Mouse (Mus musculus) midbrain, embryonic 10.5 days (tissue): ENCODE results near the gene Osbpl8. TPM values are rescaled to one million over a fixed set of nuclear protein-coding genes. Genes with fewer than 3 reads are reported as not detected.

Experiments used
- DNase-seq: peaks from one replicate; pipeline ENCODE4 v3.0.0-alpha.2; 2017; ENCODE audit warnings: low spot score
- H3K27ac ChIP-seq: fragments of 300-500 bp; sonication (generic); replicated peaks from 2 replicates; pipeline ENCODE4 v1.5.1; 2016; ENCODE audit warnings: mild to moderate bottlenecking
- H3K27me3 ChIP-seq: fragments of 300-500 bp; sonication (generic); 2 replicates; pipeline ENCODE4 v1.6.1; 2016; ENCODE audit warnings: low read depth, mild to moderate bottlenecking; ENCODE audit not compliant: poor library complexity, severe bottlenecking
- H3K36me3 ChIP-seq: fragments of 300-500 bp; sonication (generic); 2 replicates; pipeline ENCODE4 v1.6.1; 2016; ENCODE audit warnings: mild to moderate bottlenecking, moderate library complexity
- H3K4me1 ChIP-seq: fragments of 300-500 bp; sonication (generic); 2 replicates; pipeline ENCODE4 v1.6.1; 2016
- H3K4me3 ChIP-seq: fragments of 300-500 bp; sonication (generic); 2 replicates; pipeline ENCODE4 v1.5.1; 2016; ENCODE audit warnings: mild to moderate bottlenecking, moderate library complexity
- H3K9me3 ChIP-seq: fragments of 300-500 bp; sonication (generic); replicated peaks from 2 replicates; pipeline ENCODE4 v1.6.1; 2016; ENCODE audit warnings: mild to moderate bottlenecking
- WGBS: fragments of 180-500 bp; shearing (Covaris S2); methylation state at CpG from one replicate; pipeline ENCODE4 v1.1.7; 2016; 5-methylcytosine and 5-hydroxymethylcytosine counted together
- polyA plus RNA-seq: library from polyadenylated mRNA; unstranded; fragments of >200 nt; fragmentation: Nextera tagmentation; extraction: Ambion mirVana; gene quantifications from 2 replicates; pipeline ENCODE4 v1.2.1, GENCODE M21; 2016

Gene Osbpl8
- polyA plus RNA-seq, 1 experiment from 2014 or later: 7.6 TPM

GRCm38 (mm10) chr10:111234450-111235288 lies 70.1 kb downstream of the Osbpl8 start:
- DNase-seq: no peak
- Histone ChIP-seq H3K4me1 (no peaks in the 10 kb centered on the region), H3K27me3 (no peaks in the 10 kb centered on the region), H3K4me3 (no peak overlapping the region), H3K27ac (no peak overlapping the region), H3K36me3 (no peaks in the 10 kb centered on the region), H3K9me3 (no peaks in the 10 kb centered on the region)
- 83% methylated on average over 6 of the region's 6 CpGs for WGBS

DNA sequence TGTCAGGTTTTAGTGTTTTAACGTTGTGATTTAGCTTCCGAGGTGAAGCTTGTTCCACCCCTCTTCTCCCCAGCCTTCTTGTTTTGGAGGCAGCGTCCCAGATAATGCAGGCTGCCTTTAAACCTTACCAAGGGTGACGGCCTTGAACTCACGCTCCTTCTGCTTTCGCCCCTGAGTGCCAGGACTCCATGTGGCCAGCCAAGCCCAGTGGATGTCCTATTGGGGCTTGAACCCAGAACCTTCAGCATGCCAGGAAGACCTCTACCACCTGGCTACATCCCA lies 70.7 kb downstream of the Osbpl8 start:
- no peak for DNase-seq
- Histone ChIP-seq H3K4me1 (no peaks in the 10 kb centered on the region), H3K4me3 (no peak overlapping the region), H3K27ac (no peak overlapping the region), H3K36me3 (no peaks in the 10 kb centered on the region), H3K27me3 (no peaks in the 10 kb centered on the region), H3K9me3 (no peaks in the 10 kb centered on the region)
- WGBS: 89% methylated on average over 6 of the region's 6 CpGs

DNA sequence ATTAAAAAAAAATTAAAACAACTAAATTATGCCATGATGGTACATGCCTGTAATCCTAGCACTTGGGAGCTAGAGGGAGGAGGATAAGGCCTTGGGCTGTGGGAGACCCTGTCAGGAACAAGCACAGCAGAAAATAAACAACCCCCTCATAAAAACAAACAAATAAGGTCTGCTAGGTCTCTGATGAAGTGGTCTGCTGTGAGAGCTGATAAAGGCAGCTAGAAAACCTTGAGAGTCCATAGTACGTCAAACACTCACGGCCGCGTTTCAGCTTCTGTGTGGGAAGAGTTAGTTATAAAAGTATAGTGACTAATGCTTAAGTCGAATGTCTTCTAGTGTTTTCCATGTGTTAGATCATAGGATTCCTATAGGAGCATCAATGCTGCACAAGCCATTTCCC lies 72.9 kb downstream of the Osbpl8 start:
- Histone ChIP-seq H3K9me3 (no peaks in the 10 kb centered on the region), H3K27me3 (no peaks in the 10 kb centered on the region), H3K27ac (no peak overlapping the region), H3K4me1 (no peaks in the 10 kb centered on the region), H3K36me3 (no peaks in the 10 kb centered on the region), H3K4me3 (no peak overlapping the region)
- WGBS: 86% methylated on average over 5 of the region's 5 CpGs
- no peak for DNase-seq

DNA sequence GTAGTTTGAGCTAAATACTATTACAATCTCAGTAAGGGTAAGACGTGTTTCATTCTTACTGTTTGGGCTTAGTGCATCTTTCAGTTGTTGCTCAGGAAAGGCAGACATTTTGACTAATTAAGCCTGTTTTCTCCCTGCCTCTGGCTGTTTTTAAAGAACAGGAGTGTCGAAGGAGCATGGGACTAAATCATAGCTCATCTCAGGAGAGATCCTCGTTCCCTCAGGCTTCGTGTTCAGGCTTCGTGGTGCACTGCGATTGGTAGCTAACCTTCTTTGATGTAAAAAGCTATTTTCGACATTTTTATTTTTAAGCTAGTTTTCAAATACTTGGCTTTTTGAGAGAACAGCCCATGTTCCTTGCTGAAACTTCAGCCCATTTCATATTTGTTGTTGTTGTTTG lies 78.1 kb downstream of the Osbpl8 start:
- Histone ChIP-seq H3K9me3 (no peaks in the 10 kb centered on the region), H3K36me3 (no peaks in the 10 kb centered on the region), H3K4me3 (no peak overlapping the region), H3K4me1 (peaks cover 2% of the 10 kb centered on the region), H3K27me3 (no peaks in the 10 kb centered on the region), H3K27ac (no peak overlapping the region)
- 90% methylated on average over 7 of the region's 7 CpGs for WGBS
- no peak for DNase-seq

DNA sequence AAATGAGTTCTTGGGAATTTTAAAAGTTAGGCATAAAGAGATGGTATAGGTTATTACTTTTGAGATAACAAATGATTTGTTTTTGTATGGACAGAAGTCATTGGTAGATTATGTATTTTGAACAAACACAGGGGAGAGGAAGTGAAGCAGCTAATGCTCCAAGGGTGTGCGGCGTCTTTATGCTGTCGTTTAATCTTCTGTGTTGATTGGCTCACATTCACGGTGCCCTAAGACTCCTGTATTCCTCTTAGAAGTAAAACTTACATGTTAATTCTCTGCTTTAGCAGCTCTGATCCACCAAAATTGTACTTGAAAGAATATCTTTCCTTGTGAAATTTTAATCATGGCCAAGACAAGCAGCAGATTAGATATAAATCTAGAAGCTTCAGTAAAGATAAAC lies 83.1 kb downstream of the Osbpl8 start:
- DNase-seq: no peak
- WGBS: 56% methylated on average over 4 of the region's 4 CpGs
- Histone ChIP-seq H3K36me3 (no peaks in the 10 kb centered on the region), H3K4me3 (no peak overlapping the region), H3K27ac (peak overlapping the region; percentile 72; the same call in 1 of the 2 replicates), H3K4me1 (peaks cover 15% of the 10 kb centered on the region), H3K9me3 (no peaks in the 10 kb centered on the region), H3K27me3 (no peaks in the 10 kb centered on the region)

DNA sequence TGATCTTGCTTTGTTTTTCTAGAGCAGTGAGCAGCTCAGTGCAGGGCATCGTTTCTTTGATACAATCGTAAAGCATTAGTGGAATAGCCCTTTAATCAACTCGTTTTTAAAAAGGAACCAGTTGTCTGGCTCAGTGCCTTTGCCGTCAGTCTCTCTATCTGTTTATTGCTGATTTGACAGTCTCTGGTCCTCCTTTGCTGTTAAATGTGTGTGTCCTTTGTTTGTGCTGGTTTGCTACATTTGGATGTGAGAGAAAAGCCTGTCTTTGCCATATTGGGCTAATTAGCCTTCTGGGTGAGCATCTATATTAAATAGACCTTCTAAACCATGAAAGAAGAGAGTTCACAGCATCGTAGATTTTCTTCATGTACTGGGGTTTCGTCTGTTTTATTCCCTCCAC lies 83.6 kb downstream of the Osbpl8 start:
- Histone ChIP-seq H3K4me3 (peak overlapping the region; percentile 27; the same call in 1 of the 2 replicates), H3K27me3 (no peaks in the 10 kb centered on the region), H3K9me3 (no peaks in the 10 kb centered on the region), H3K4me1 (peaks cover 15% of the 10 kb centered on the region), H3K27ac (peak overlapping the region; percentile 72), H3K36me3 (no peaks in the 10 kb centered on the region)
- no peak for DNase-seq
- WGBS: 48% methylated on average over 6 of the region's 6 CpGs

- WGBS: 81% methylated on average over 4 of the region's 4 CpGs
- no peak overlapping the region for H3K27ac ChIP-seq
- H3K4me3 ChIP-seq: no peak overlapping the region
- peaks cover 15% of the 10 kb centered on the region for H3K4me1 ChIP-seq
- H3K9me3 ChIP-seq: no peaks in the 10 kb centered on the region
- no peaks in the 10 kb centered on the region for H3K36me3 ChIP-seq
- H3K27me3 ChIP-seq: no peaks in the 10 kb centered on the region
- DNase-seq: no peak
Measured at GRCm38 (mm10) chr10:111250192-111250591, 85.6 kb downstream of the Osbpl8 start.

GRCm38 (mm10) chr10:111251666-111252065 lies 87.1 kb downstream of the Osbpl8 start:
- H3K4me1 ChIP-seq: peaks cover 15% of the 10 kb centered on the region
- H3K27ac ChIP-seq: no peak overlapping the region
- no peaks in the 10 kb centered on the region for H3K9me3 ChIP-seq
- no peak overlapping the region for H3K4me3 ChIP-seq
- H3K36me3 ChIP-seq: 0 out of 2 replicates have a peak, but pooled peaks cover 2% of the 10 kb centered on the region
- H3K27me3 ChIP-seq: no peaks in the 10 kb centered on the region
- WGBS: 81% methylated on average over 5 of the region's 5 CpGs
- DNase-seq: no peak

DNA sequence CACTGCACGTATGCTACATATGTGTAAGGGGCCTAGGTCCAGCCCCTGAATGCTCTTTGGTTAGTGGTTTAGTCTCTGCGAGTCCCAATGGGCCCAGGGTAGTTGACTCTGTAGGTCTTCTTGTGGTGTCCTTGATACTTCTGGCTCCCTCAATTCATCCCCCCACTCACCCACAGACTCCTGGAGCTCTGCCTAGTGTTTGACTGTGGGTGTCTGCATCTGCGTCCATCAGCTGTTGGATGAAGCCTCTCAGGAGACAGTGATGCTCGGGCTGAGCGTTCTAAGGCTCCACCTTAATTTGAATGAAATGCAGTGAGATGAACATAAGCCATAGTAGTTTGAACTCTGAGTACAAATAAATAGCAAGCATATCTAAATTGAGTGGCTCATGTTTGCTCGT lies 90.7 kb downstream of the Osbpl8 start:
- no peak overlapping the region for H3K27ac ChIP-seq
- no peak for DNase-seq
- WGBS: 94% methylated on average over 6 of the region's 6 CpGs
- H3K4me3 ChIP-seq: no peak overlapping the region
- no peaks in the 10 kb centered on the region for H3K9me3 ChIP-seq
- H3K27me3 ChIP-seq: no peaks in the 10 kb centered on the region
- peaks cover 5% of the 10 kb centered on the region; the same call in 1 of the 2 replicates for H3K36me3 ChIP-seq
- H3K4me1 ChIP-seq: no peaks in the 10 kb centered on the region

DNA sequence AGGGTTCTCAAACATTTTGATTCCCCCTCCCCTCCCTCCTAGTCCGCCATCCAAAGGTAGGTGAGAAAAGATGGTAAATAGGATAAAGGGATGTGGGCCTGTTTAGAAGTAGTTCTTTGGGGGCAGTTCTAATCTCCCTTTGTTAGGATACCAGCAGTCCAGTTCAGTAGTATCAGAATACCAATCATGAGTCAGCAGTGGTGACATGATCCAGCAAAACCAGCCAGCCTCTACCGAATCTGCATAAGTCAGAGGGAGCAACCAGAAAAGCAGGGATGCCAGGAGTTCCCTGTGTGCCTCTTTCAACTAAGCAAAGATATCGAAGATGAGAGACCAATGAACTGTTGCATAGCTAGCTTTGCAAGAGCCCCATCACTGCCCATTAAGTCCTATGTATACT lies 91.6 kb downstream of the Osbpl8 start:
- no peaks in the 10 kb centered on the region for H3K9me3 ChIP-seq
- no peaks in the 10 kb centered on the region for H3K27me3 ChIP-seq
- DNase-seq: no peak
- no peak overlapping the region for H3K27ac ChIP-seq
- WGBS: 90% methylated on average over 3 of the region's 3 CpGs
- H3K4me3 ChIP-seq: no peak overlapping the region
- no peaks in the 10 kb centered on the region for H3K4me1 ChIP-seq
- H3K36me3 ChIP-seq: peaks cover 5% of the 10 kb centered on the region; the same call in 1 of the 2 replicates

GRCm38 (mm10) chr10:111257358-111257757 lies 92.8 kb downstream of the Osbpl8 start:
- 84% methylated on average over 3 of the region's 3 CpGs for WGBS
- no peak overlapping the region for H3K4me3 ChIP-seq
- H3K4me1 ChIP-seq: no peaks in the 10 kb centered on the region
- no peak overlapping the region for H3K27ac ChIP-seq
- DNase-seq: no peak
- peaks cover 5% of the 10 kb centered on the region; the same call in 1 of the 2 replicates for H3K36me3 ChIP-seq
- no peaks in the 10 kb centered on the region for H3K9me3 ChIP-seq
- no peaks in the 10 kb centered on the region for H3K27me3 ChIP-seq

- 90% methylated on average over 3 of the region's 3 CpGs for WGBS
- peaks cover 5% of the 10 kb centered on the region; the same call in 1 of the 2 replicates for H3K36me3 ChIP-seq
- H3K27me3 ChIP-seq: no peaks in the 10 kb centered on the region
Measured at GRCm38 (mm10) chr10:111258256-111258655, 93.7 kb downstream of the Osbpl8 start.

DNA sequence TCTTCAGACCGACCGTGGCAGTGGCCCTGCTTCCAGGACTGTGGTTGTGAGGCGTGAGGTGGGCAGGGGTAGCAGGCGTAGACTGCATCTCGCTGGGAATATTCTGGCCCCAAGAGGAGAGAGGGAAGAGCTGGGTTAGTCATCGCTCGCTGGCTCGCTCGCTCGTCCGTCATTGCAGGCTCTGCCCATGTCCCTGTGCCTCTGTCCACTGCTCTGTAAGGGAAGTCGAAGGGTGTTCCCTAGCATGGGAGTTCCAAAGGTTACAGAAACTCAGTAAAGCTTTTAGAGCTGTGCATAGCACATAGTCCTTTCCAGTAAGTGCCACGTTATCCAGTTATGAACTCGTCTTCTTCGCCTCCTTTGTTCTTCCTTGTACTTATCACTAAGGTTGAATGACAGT lies 107.1 kb downstream of the Osbpl8 start:
- no peak for DNase-seq
- Histone ChIP-seq H3K27ac (no peak overlapping the region), H3K9me3 (no peaks in the 10 kb centered on the region), H3K27me3 (no peaks in the 10 kb centered on the region), H3K4me3 (no peak overlapping the region), H3K4me1 (peaks cover 20% of the 10 kb centered on the region), H3K36me3 (peaks cover 40% of the 10 kb centered on the region)
- WGBS: 83% methylated on average over 15 of the region's 15 CpGs

More at GRCm38 (mm10) chr10:111258256-111258655, 93.7 kb downstream of the Osbpl8 start:
- no peak overlapping the region for H3K4me3 ChIP-seq
- no peak overlapping the region for H3K27ac ChIP-seq
- no peak for DNase-seq
- no peaks in the 10 kb centered on the region for H3K9me3 ChIP-seq
- H3K4me1 ChIP-seq: no peaks in the 10 kb centered on the region
